Mouse (Mus musculus) MEL-GATA-1-ER (cell line): ENCODE data around the gene Sprn.

Experiments used
- DNase-seq: peaks from one replicate; pipeline ENCODE4 v3.0.0-alpha.2; 2012; ENCODE audit warnings: low read depth; ENCODE audit errors: extremely low read depth

Gene Sprn

DNA sequence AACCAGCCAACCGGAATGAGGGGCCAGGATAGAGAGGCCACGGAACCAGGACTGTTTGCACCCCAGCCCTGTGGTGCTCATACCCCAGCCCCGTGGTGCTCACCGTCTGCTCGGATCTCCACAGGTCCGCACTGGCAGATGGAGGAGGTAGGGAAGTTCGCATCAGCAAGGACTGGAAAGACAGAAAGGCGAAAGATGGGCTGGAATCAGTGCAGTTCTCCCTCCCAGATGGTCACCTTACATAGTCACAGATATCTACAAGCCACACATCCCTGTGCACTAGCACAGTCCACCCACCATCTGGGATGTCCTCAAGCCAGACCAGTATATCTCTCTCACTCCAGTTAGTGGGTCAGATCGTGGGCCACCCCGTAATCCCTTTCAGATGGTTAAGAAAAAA, 53.2 kb downstream of the Sprn start:
- no peak for DNase-seq
